Mouse (Mus musculus) embryonic facial prominence, embryonic 14.5 days (tissue): ENCODE results near the gene Eqtn. TPM values are rescaled to one million over a fixed set of nuclear protein-coding genes. Genes with fewer than 3 reads are reported as not detected.

Experiments
- ATAC-seq: fragments of 200-750 bp; cut with Nextera tagmentation; 2 replicates; pipeline ENCODE4 v1.8.0; 2017; ENCODE audit warnings: low read depth, moderate number of reproducible peaks, moderate TSS enrichment
- DNase-seq: peaks from one replicate; pipeline ENCODE4 v3.0.0-alpha.2; 2015; ENCODE audit warnings: low spot score
- H3K27ac ChIP-seq: fragments of 300-500 bp; sonication (generic); replicated peaks from 2 replicates; pipeline ENCODE4 v1.5.1; 2014; ENCODE audit warnings: low read depth, mild to moderate bottlenecking, low read length, moderate library complexity
- H3K27me3 ChIP-seq: fragments of 300-500 bp; sonication (generic); replicated peaks from 2 replicates; pipeline ENCODE4 v1.6.1; 2014; ENCODE audit warnings: low read length; ENCODE audit not compliant: control insufficient read depth, insufficient read depth
- H3K36me3 ChIP-seq: fragments of 300-500 bp; sonication (generic); 2 replicates; pipeline ENCODE4 v1.6.1; 2014; ENCODE audit warnings: low read length, mixed read lengths; ENCODE audit not compliant: control insufficient read depth, insufficient read depth
- H3K4me1 ChIP-seq: fragments of 300-500 bp; sonication (generic); 2 replicates; pipeline ENCODE4 v1.6.1; 2014; ENCODE audit warnings: antibody characterized with exemption, low read length; ENCODE audit not compliant: control insufficient read depth, insufficient read depth
- H3K4me2 ChIP-seq: fragments of 300-500 bp; sonication (generic); 2 replicates; pipeline ENCODE4 v1.6.1; 2014; ENCODE audit warnings: low read depth, mild to moderate bottlenecking, low read length, moderate library complexity, mixed read lengths
- H3K4me3 ChIP-seq: fragments of 300-500 bp; sonication (generic); 2 replicates; pipeline ENCODE4 v1.5.1; 2014; ENCODE audit warnings: low read depth, mild to moderate bottlenecking, low read length
- H3K9ac ChIP-seq: fragments of 300-500 bp; sonication (generic); 2 replicates; pipeline ENCODE4 v1.6.1; 2014; ENCODE audit warnings: low read depth, mild to moderate bottlenecking, low read length, moderate library complexity, mixed read lengths
- H3K9me3 ChIP-seq: fragments of 300-500 bp; sonication (generic); 2 replicates; pipeline ENCODE4 v1.6.1; 2016; ENCODE audit warnings: low read length; ENCODE audit not compliant: control insufficient read depth
- WGBS: fragments of 180-500 bp; shearing (Covaris S2); extraction: QIAGEN DNeasy Blood & Tissue Kit; methylation state at CpG from one replicate; pipeline ENCODE4 v1.1.7; 2014; 5-methylcytosine and 5-hydroxymethylcytosine counted together
- polyA plus RNA-seq: library from polyadenylated mRNA; unstranded; fragments of >200 nt; fragmentation: Nextera tagmentation; extraction: Ambion mirVana; gene quantifications from 2 replicates; pipeline ENCODE4 v1.2.1, GENCODE M21; 2014

Gene Eqtn
- polyA plus RNA-seq: 0.33 TPM in 1 of 2 replicates, not detected in the other

DNA sequence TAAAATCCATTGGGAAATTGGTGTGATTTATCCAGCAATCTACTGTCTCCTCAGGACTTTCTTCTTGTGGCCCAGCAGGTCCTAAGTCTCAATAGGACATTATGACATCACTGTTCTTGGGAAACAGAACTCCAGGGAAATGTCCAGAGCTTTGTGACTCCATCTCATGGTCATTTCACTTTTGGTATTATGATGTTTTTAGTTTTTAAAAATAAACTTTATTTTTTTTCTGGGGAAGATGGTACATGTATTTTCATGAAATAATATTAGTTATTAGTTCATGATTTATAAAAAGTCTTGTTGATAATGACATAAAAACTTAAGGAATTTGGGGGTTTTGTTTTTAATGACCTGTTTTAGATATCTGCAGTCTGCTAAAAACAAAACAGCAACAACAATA, at the start of gene Eqtn:
TSS of gene Eqtn (minus strand) at position 101 of the 400 bp plus-strand sequence.
- no peak within 1 kb of the TSS for H3K4me3 ChIP-seq
- H3K36me3 ChIP-seq: no peaks in the 10 kb centered on the region
- no peak within 1 kb of the TSS for H3K27ac ChIP-seq
- no peaks in the 10 kb centered on the region for H3K9me3 ChIP-seq
- H3K4me2 ChIP-seq: no peak within 1 kb of the TSS
- H3K9ac ChIP-seq: no peak within 1 kb of the TSS
- no peaks in the 10 kb centered on the region for H3K27me3 ChIP-seq
- DNase-seq (no peak), ATAC-seq (no peak)
- H3K4me1 ChIP-seq: no peaks in the 10 kb centered on the region

DNA sequence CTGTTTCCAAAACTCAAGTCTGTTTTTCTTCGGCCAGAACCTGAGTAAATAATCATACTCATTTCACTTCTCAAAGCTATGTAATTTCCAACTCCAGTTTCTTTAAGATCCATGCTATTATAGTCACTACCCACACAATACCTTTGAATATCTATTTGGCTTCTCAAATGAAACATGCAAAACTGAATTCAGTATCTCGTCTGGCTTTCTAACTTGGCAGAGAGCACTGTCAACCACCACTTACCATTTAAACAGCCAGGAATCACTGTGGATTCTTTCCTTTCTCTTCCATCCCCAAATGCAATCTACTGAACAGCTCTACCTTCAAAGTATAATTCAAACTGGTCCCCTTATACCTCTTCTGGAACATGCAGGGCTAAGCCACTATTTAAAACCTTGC, 44.7 kb upstream of the Eqtn start:
- H3K27ac ChIP-seq: no peak overlapping the region
- H3K4me1 ChIP-seq: peaks cover 12% of the 10 kb centered on the region
- peaks cover 54% of the 10 kb centered on the region for H3K36me3 ChIP-seq
- H3K27me3 ChIP-seq: no peaks in the 10 kb centered on the region
- H3K4me3 ChIP-seq: no peak overlapping the region
- no peaks in the 10 kb centered on the region for H3K9me3 ChIP-seq
- no peak overlapping the region for H3K4me2 ChIP-seq
- no peak for ATAC-seq
- H3K9ac ChIP-seq: no peak overlapping the region
- DNase-seq: no peak
- 80% methylated on average over 2 of the region's 2 CpGs for WGBS

DNA sequence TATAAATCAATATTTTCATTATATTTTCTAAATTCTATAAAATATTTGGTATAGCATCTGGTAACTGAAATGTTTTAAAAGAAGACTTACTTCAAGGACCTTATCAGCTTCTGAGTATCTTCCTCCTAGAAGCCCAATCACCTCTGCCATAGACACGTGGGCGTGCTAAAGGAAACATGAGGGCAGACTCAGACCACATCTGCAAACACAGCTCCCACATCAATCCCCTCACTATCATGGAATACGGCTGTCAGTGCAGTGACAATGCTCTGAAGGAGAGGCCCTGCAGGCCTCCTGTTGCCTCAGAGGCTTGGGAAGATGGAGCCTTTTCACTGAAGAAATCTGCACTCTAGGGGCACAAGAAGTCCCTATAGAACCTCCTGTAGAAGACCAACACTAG, 24.1 kb upstream of the Eqtn start:
- Histone ChIP-seq H3K9me3 (no peaks in the 10 kb centered on the region), H3K9ac (no peak overlapping the region), H3K4me2 (no peak overlapping the region), H3K27ac (no peak overlapping the region), H3K27me3 (no peaks in the 10 kb centered on the region), H3K36me3 (peaks cover 71% of the 10 kb centered on the region), H3K4me1 (no peaks in the 10 kb centered on the region), H3K4me3 (no peak overlapping the region)
- DNase-seq (no peak), ATAC-seq (no peak)
- WGBS: 83% methylated on average over 3 of the region's 3 CpGs

DNA sequence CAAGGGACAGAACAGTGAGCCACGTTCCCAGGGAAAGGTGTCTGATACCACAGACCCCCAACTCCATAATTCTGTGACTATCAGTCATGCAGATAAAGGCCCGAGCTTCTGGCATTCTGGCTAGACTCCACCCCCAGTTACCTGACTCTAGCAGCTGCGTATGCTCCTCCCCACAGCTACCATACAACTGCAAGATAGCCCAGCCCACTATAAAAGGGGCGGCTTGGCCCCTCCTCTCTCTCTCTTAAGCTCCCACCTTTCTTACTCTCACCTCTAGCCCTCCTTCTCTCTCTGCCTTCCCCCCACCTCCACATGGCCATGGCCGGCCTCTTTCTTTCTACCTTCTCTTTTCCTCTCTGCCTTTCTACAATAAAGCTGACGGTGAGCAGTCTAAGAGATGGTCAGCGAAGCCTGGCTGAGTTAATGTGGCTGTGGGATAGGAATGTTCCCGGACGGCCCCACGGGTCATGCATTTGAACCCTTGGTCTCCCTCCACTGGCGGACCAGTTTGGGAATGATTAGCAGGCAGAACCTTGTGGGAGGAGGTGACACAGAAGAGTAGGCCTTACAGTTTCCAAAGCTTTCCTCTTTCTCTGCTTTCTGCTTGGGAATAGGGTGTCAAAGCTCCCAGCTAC, 12.7 kb upstream of the Eqtn start:
- no peaks in the 10 kb centered on the region for H3K9me3 ChIP-seq
- no peak overlapping the region for H3K4me2 ChIP-seq
- ATAC-seq (no peak), DNase-seq (no peak)
- peaks cover 54% of the 10 kb centered on the region for H3K36me3 ChIP-seq
- WGBS: 70% methylated on average over 11 of the region's 11 CpGs
- H3K4me3 ChIP-seq: no peak overlapping the region
- H3K27ac ChIP-seq: no peak overlapping the region
- H3K27me3 ChIP-seq: no peaks in the 10 kb centered on the region
- H3K9ac ChIP-seq: no peak overlapping the region
- no peaks in the 10 kb centered on the region for H3K4me1 ChIP-seq

DNA sequence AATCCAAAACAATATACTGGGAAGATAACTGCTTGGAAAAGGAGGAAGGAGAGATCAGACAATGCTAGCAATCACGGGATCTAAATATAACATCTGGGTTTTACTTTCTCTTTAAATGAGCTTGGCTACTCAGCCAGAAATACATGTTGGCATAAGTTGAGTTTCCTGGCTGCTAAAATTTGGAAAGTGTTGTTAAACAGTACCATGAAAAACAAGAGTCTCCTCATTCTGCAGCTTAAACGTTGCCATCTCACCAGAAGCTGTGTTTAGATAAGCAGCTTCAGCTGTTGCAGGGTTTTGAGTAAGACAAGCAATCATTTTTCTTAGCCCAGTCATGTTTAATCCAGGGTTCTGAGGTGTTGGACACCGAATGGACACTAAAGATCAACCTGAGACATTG, 26.9 kb downstream of the Eqtn start:
- H3K27me3 ChIP-seq: no peaks in the 10 kb centered on the region
- 63% methylated on average over 3 of the region's 3 CpGs for WGBS
- no peak overlapping the region for H3K9ac ChIP-seq
- DNase-seq (no peak), ATAC-seq (no peak)
- no peaks in the 10 kb centered on the region for H3K9me3 ChIP-seq
- no peak overlapping the region for H3K4me2 ChIP-seq
- H3K4me3 ChIP-seq: no peak overlapping the region
- H3K27ac ChIP-seq: no peak overlapping the region
- no peaks in the 10 kb centered on the region for H3K4me1 ChIP-seq
- no peaks in the 10 kb centered on the region for H3K36me3 ChIP-seq

DNA sequence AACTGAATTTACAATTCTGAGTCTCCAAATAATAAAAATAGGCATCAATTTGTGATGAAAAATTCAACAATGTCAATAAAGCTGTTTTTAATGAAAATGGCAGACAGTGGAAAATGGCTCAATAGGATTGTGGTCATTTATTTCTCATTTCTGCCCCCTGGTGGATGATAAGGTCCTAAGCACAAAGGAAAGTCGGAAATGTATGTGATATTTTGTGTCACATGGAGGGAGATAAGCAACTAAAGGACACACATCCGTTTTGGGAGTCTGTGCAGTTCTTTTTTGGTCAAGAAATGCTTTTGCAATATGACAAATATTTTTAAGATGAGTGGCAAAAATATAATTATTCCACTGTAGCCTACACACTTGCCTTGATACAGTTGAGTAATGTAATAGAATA, 27.9 kb downstream of the Eqtn start:
- Histone ChIP-seq H3K9ac (no peak overlapping the region), H3K4me1 (no peaks in the 10 kb centered on the region), H3K36me3 (no peaks in the 10 kb centered on the region), H3K9me3 (no peaks in the 10 kb centered on the region), H3K27ac (no peak overlapping the region), H3K4me2 (no peak overlapping the region), H3K4me3 (no peak overlapping the region), H3K27me3 (no peaks in the 10 kb centered on the region)
- ATAC-seq: no peak
- 21% methylated on average over 2 of the region's 2 CpGs for WGBS
- DNase-seq: peak; percentile 37

Other genes with a start within 250 kb of the Eqtn start
- 21.7 and 22.6 TPM in 2 replicates for gene Tek, start 189.6 kb downstream of the Eqtn start, polyA plus RNA-seq
- 23.3 and 25.0 TPM in 2 replicates for gene Mysm1, start 50.3 kb upstream of the Eqtn start, polyA plus RNA-seq
- gene Jun, start 123.4 kb upstream of the Eqtn start, polyA plus RNA-seq: 47.1 and 53.6 TPM in 2 replicates